Mouse (Mus musculus): ENCODE measurements around the gene Rcc1. TPM values are rescaled to one million over a fixed set of nuclear protein-coding genes. Genes with fewer than 3 reads are reported as not detected.

The Rcc1 gene
- polyA plus RNA-seq, 1 experiment from 2014 or later = 25.6 TPM

DNA sequence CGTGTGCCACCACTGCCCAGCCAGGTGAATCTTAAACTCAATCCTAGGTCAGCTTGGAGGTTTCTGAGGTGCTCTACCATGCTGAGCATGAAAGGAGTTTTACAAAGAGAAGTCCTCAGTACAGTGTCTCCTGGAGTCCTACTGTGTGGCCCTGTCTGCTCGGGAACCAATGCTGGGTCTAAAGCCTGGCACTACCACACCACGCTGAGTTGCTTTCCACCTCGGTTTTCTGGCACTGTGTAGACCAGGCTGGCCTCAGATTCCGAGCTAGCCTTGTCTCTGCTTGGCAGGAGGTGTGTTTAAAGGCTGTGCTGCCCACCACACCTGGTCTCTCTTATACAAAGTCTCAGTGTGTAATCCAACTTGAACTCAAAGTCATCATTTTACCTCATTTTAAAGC, 40.8 kb downstream of the Rcc1 start:
- Histone ChIP-seq H3K36me3 (replicated peaks; ENCODE audit: insufficient read depth, low read length) (peaks cover 38% of the 10 kb centered on the region), H3K4me2 (ENCODE audit: low read depth, low read length) (no peak overlapping the region), H3K4me1 (ENCODE audit: insufficient read depth) (peaks cover 9% of the 10 kb centered on the region), H3K9ac (replicated peaks) (no peak overlapping the region), H3K27me3 (ENCODE audit: insufficient read depth, low read length) (no peaks in the 10 kb centered on the region), H3K9me3 (ENCODE audit: low read length) (no peaks in the 10 kb centered on the region), H3K27ac (ENCODE audit: low read depth) (no peak overlapping the region), H3K4me3 (ENCODE audit: low read depth, low read length) (no peak overlapping the region)
- TF ChIP-seq CTCF (IDR thresholded peaks at IDR 0.05; ENCODE audit: low read depth) = no peak
- no peak for TF ChIP-seq EP300 (IDR thresholded peaks at IDR 0.05; ENCODE audit: low read depth)
- no peak for DNase-seq
- no peak for ATAC-seq
- 82% methylated on average over 5 of the region's 5 CpGs for WGBS (ENCODE audit: insufficient replicate concordance)

GRCm38 (mm10) chr4:132311801-132312200, 41.6 kb downstream of the Rcc1 start:
- no peak for DNase-seq
- H3K4me1 ChIP-seq (ENCODE audit: insufficient read depth) = peaks cover 9% of the 10 kb centered on the region
- H3K27ac ChIP-seq (ENCODE audit: low read depth) = no peak overlapping the region
- H3K9ac ChIP-seq (replicated peaks) = no peak overlapping the region
- WGBS (ENCODE audit: insufficient replicate concordance) = 62% methylated on average over 3 of the region's 3 CpGs
- H3K36me3 ChIP-seq (replicated peaks; ENCODE audit: insufficient read depth, low read length) = peaks cover 35% of the 10 kb centered on the region
- no peak overlapping the region for H3K4me2 ChIP-seq (ENCODE audit: low read depth, low read length)
- TF ChIP-seq CTCF (IDR thresholded peaks at IDR 0.05; ENCODE audit: low read depth) = no peak
- no peak for TF ChIP-seq EP300 (IDR thresholded peaks at IDR 0.05; ENCODE audit: low read depth)
- H3K4me3 ChIP-seq (ENCODE audit: low read depth, low read length) = no peak overlapping the region
- no peaks in the 10 kb centered on the region for H3K9me3 ChIP-seq (ENCODE audit: low read length)
- H3K27me3 ChIP-seq (ENCODE audit: insufficient read depth, low read length) = no peaks in the 10 kb centered on the region
- no peak for ATAC-seq

DNA sequence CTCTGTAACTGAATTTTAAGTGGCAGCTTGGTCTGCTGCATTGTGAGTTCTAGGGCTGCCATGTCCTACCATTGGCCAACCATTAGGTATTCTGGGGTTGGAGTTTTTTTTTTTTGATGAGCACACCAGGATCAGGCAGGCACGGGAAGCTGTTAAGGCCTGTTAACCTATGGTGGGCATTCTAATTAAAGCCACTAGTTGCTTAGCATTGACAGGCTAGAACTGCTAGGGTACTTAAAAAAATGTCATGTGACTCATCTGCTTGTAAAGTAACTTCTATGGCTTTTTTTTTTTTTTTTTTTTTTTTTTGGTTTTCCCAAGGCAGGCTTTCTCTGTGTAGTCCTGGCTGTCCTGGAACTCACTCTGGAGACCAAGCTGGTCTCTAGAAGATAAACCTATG, 42.2 kb downstream of the Rcc1 start:
- peaks cover 9% of the 10 kb centered on the region for H3K4me1 ChIP-seq (ENCODE audit: insufficient read depth)
- H3K4me2 ChIP-seq (ENCODE audit: low read depth, low read length) = no peak overlapping the region
- H3K9ac ChIP-seq (replicated peaks) = no peak overlapping the region
- H3K4me3 ChIP-seq (ENCODE audit: low read depth, low read length) = no peak overlapping the region
- H3K27me3 ChIP-seq (ENCODE audit: insufficient read depth, low read length) = no peaks in the 10 kb centered on the region
- WGBS (ENCODE audit: insufficient replicate concordance) = 67% methylated on average over 1 of the region's 1 CpGs
- H3K9me3 ChIP-seq (ENCODE audit: low read length) = no peaks in the 10 kb centered on the region
- no peak for TF ChIP-seq CTCF (IDR thresholded peaks at IDR 0.05; ENCODE audit: low read depth)
- peaks cover 33% of the 10 kb centered on the region for H3K36me3 ChIP-seq (replicated peaks; ENCODE audit: insufficient read depth, low read length)
- no peak overlapping the region for H3K27ac ChIP-seq (ENCODE audit: low read depth)
- ATAC-seq = no peak
- DNase-seq = no peak

DNA sequence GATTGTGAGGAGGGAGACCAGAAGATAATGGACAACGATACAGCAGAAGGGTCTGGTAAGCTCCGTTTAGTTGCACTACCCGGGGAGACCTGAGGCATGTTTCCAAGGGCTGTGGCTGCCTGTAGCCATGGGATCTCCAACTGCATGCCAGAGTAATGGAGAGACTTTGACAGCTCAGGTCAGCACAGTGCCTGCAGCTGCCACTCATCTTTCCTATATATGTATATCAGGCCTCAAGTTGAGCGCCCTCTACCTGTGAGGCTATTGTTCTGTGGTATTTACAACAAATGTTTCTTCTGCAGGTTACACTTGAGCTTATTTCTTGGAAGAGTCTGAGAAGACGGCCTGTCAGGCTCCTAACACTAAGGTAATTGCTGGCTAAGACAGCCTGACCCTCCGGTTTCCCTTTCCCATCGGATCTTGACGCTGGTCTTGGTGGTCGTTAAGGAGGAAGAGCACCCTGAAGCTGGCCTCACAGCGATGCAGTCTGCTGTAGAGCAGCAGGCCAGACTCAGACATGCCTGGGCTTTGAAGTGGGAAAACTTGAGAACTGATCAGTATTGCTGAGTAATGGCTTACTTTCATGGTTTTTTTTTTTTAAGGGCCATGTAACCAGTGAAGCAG, 43.4 kb downstream of the Rcc1 start:
- H3K27ac ChIP-seq (ENCODE audit: low read depth) = peak overlapping the region; percentile 71
- ATAC-seq = peak; percentile 9; the same call in 1 of the 2 replicates
- peaks cover 12% of the 10 kb centered on the region for H3K4me1 ChIP-seq (ENCODE audit: insufficient read depth)
- H3K27me3 ChIP-seq (ENCODE audit: insufficient read depth, low read length) = no peaks in the 10 kb centered on the region
- H3K4me3 ChIP-seq (ENCODE audit: low read depth, low read length) = peak overlapping the region; percentile 79
- TF ChIP-seq CTCF (IDR thresholded peaks at IDR 0.05; ENCODE audit: low read depth) (peak; percentile 80), EP300 (IDR thresholded peaks at IDR 0.05; ENCODE audit: low read depth) (no peak)
- H3K9ac ChIP-seq (replicated peaks) = peak overlapping the region; percentile 81
- H3K4me2 ChIP-seq (ENCODE audit: low read depth, low read length) = peak overlapping the region; percentile 80
- 23% methylated on average over 10 of the region's 10 CpGs for WGBS (ENCODE audit: insufficient replicate concordance)
- peak; percentile 62 for DNase-seq
- peaks cover 30% of the 10 kb centered on the region for H3K36me3 ChIP-seq (replicated peaks; ENCODE audit: insufficient read depth, low read length)
- no peaks in the 10 kb centered on the region for H3K9me3 ChIP-seq (ENCODE audit: low read length)

- Histone ChIP-seq H3K4me1 (ENCODE audit: insufficient read depth) (peaks cover 12% of the 10 kb centered on the region), H3K4me2 (ENCODE audit: low read depth, low read length) (peak overlapping the region; percentile 80), H3K9me3 (ENCODE audit: low read length) (no peaks in the 10 kb centered on the region), H3K27me3 (ENCODE audit: insufficient read depth, low read length) (no peaks in the 10 kb centered on the region), H3K4me3 (ENCODE audit: low read depth, low read length) (peak overlapping the region; percentile 79), H3K27ac (ENCODE audit: low read depth) (peak overlapping the region; percentile 71), H3K36me3 (replicated peaks; ENCODE audit: insufficient read depth, low read length) (peaks cover 30% of the 10 kb centered on the region), H3K9ac (replicated peaks) (peak overlapping the region; percentile 81)
- peak; percentile 41 for DNase-seq
- ATAC-seq = 0 out of 2 replicates have a peak, but pooled peaks have one; percentile 17
- no peak for TF ChIP-seq CTCF (IDR thresholded peaks at IDR 0.05; ENCODE audit: low read depth)
- TF ChIP-seq EP300 (IDR thresholded peaks at IDR 0.05; ENCODE audit: low read depth) = no peak
- under 1% methylated on average over 15 of the region's 15 CpGs for WGBS (ENCODE audit: insufficient replicate concordance)
Observed at GRCm38 (mm10) chr4:132309140-132309848, 44.1 kb downstream of the Rcc1 start.

DNA sequence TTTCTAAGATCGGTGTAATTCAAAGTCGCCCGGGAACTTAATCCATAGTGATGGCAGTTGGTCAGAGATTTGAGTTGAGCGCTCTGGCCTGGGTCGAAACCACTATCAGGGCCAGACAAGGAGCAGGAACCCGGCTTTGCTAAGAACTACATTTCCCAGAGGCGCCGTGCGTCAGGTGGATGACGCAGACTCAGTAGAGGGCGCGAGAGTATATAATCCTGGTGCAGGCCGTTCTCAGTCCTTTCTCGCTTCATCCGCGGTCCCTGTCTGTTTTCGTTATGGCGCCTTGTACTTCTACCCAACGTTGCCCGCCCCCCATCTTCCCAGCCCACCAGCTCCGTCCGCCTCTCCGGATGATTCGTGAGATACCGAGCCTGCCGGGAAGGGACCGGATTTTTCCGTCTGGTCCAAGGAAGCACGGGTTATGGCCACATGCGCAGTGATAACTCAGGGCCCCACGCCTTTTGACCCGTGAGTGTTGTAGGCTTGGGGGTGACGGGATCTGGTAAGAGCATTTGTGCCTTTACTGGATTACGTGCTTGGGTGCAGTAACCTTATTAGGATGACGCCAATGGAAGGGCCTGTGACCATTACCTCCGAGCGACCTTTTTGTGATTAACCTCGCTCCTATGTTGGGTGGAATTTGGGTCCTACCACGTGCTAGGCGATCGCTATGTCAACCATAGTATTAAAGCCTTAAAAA, 44.8 kb downstream of the Rcc1 start:
- ATAC-seq = peak; percentile 90
- peak overlapping the region; percentile 80 for H3K4me2 ChIP-seq (ENCODE audit: low read depth, low read length)
- peak overlapping the region; percentile 81 for H3K9ac ChIP-seq (replicated peaks)
- DNase-seq = peak; percentile 87
- no peaks in the 10 kb centered on the region for H3K27me3 ChIP-seq (ENCODE audit: insufficient read depth, low read length)
- TF ChIP-seq EP300 (IDR thresholded peaks at IDR 0.05; ENCODE audit: low read depth) (no peak; the same call in 1 of the 2 replicates), CTCF (IDR thresholded peaks at IDR 0.05; ENCODE audit: low read depth) (0 out of 2 replicates have a peak, but pooled peaks have one; percentile 13)
- H3K9me3 ChIP-seq (ENCODE audit: low read length) = no peaks in the 10 kb centered on the region
- peak overlapping the region; percentile 79 for H3K4me3 ChIP-seq (ENCODE audit: low read depth, low read length)
- peak overlapping the region; percentile 71 for H3K27ac ChIP-seq (ENCODE audit: low read depth)
- peaks cover 12% of the 10 kb centered on the region for H3K4me1 ChIP-seq (ENCODE audit: insufficient read depth)
- peaks cover 27% of the 10 kb centered on the region for H3K36me3 ChIP-seq (replicated peaks; ENCODE audit: insufficient read depth, low read length)
- WGBS (ENCODE audit: insufficient replicate concordance) = under 1% methylated on average over 41 of the region's 41 CpGs
